Mouse (Mus musculus): Measurements from ENCODE around the gene 1700016K19Rik.

DNA sequence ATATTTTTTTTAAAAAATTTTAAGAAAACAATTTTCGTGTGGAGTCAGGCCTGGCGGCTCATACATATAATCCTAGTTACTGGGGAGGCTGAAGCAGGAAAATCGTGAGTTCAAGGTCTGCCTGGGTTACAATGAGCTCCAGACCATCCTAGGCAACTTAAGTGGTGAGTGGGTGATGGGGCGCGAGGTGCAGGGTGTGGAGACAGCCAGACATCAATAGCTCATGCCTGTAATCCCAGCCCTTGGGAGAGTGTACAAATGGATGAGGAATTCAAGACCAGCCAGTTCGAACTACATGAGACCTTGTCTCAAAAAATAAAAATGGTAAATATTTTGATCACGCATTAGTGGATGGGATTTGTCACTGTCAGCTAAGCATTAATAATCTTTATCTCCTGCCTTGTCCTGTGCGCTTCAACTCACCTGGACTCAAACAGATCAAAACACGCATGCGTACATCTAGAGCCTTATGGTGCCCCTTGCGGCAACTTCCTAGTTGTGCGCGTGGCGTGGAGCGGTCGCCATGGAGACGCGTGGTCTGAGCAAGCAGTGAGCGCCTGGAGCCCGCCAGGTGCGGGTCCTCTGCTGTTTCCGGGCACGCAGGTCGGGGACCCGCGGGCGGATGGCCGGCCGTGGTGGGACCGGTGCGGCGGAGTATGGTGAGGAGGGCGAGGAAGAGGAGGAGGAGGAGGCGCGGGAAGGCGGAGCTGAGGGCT lies at the start of gene 1700016K19Rik:
- no peak for TF ChIP-seq ZC3H11A (IDR thresholded peaks at IDR 0.05; ENCODE audit: borderline replicate concordance, low read depth, low read length)
- 0 out of 2 replicates have a peak, but pooled peaks have one; percentile 45 for TF ChIP-seq HCFC1 (IDR thresholded peaks at IDR 0.05; ENCODE audit: borderline replicate concordance, insufficient read depth, low read length)
- no peak for TF ChIP-seq CHD2 (IDR thresholded peaks at IDR 0.05; ENCODE audit: low read depth, low read length)
